Mouse (Mus musculus) neural tube, embryonic 11.5 days (tissue): ENCODE measurements around the gene Nelfcd. TPM values are rescaled to one million over a fixed set of nuclear protein-coding genes. Genes with fewer than 3 reads are reported as not detected.

Source experiments
- ATAC-seq: fragments of 200-750 bp; cut with Nextera tagmentation; 2 replicates; pipeline ENCODE4 v1.8.0; 2017; ENCODE audit warnings: moderate number of reproducible peaks, mild to moderate bottlenecking, moderate TSS enrichment, moderate library complexity; ENCODE audit not compliant: insufficient read depth, low FRiP score, low TSS enrichment
- DNase-seq: peaks from one replicate; pipeline ENCODE4 v3.0.0-alpha.2; 2015; ENCODE audit warnings: low spot score
- H3K27ac ChIP-seq: fragments of 300-500 bp; sonication (generic); 2 replicates; pipeline ENCODE4 v1.5.1; 2014; ENCODE audit warnings: low read depth, mild to moderate bottlenecking, low read length
- H3K27me3 ChIP-seq: fragments of 300-500 bp; sonication (generic); 2 replicates; pipeline ENCODE4 v1.6.1; 2014; ENCODE audit warnings: mild to moderate bottlenecking, low read length, mixed read lengths; ENCODE audit not compliant: control insufficient read depth, insufficient read depth
- H3K36me3 ChIP-seq: fragments of 300-500 bp; sonication (generic); 2 replicates; pipeline ENCODE4 v1.6.1; 2014; ENCODE audit warnings: mild to moderate bottlenecking, low read length, moderate library complexity, mixed read lengths; ENCODE audit not compliant: control insufficient read depth, insufficient read depth
- H3K4me1 ChIP-seq: fragments of 300-500 bp; sonication (generic); 2 replicates; pipeline ENCODE4 v1.6.1; 2014; ENCODE audit warnings: low read length, mixed read lengths; ENCODE audit not compliant: control insufficient read depth, insufficient read depth
- H3K4me2 ChIP-seq: fragments of 300-500 bp; sonication (generic); 2 replicates; pipeline ENCODE4 v1.6.1; 2014; ENCODE audit warnings: low read depth, mild to moderate bottlenecking, moderate library complexity
- H3K4me3 ChIP-seq: fragments of 300-500 bp; sonication (generic); 2 replicates; pipeline ENCODE4 v1.5.1; 2014; ENCODE audit warnings: low read depth, low read length
- H3K9ac ChIP-seq: fragments of 300-500 bp; sonication (generic); 2 replicates; pipeline ENCODE4 v1.6.1; 2014; ENCODE audit warnings: mild to moderate bottlenecking, low read length
- H3K9me3 ChIP-seq: fragments of 300-500 bp; sonication (generic); 2 replicates; pipeline ENCODE4 v1.6.1; 2016; ENCODE audit warnings: low read length; ENCODE audit not compliant: control insufficient read depth
- WGBS: fragments of 180-500 bp; shearing (Covaris S2); extraction: QIAGEN DNeasy Blood & Tissue Kit; methylation state at CpG from one replicate; pipeline ENCODE4 v1.1.7; 2014; 5-methylcytosine and 5-hydroxymethylcytosine counted together
- polyA plus RNA-seq: library from polyadenylated mRNA; unstranded; fragments of >200 nt; fragmentation: Nextera tagmentation; extraction: Ambion mirVana; gene quantifications from 2 replicates; pipeline ENCODE4 v1.2.1, GENCODE M21; 2014

Gene Nelfcd
- polyA plus RNA-seq, 1 experiment from 2014 or later = 172 TPM

GRCm38 (mm10) chr2:174439961-174440360 lies 24.4 kb downstream of the Nelfcd start:
- no peak for ATAC-seq

GRCm38 (mm10) chr2:174441898-174442297 lies 26.3 kb downstream of the Nelfcd start:
- DNase-seq (no peak), ATAC-seq (no peak)
- no peaks in the 10 kb centered on the region for H3K27me3 ChIP-seq
- H3K9ac ChIP-seq = no peak overlapping the region
- 74% methylated on average over 4 of the region's 4 CpGs for WGBS
- H3K36me3 ChIP-seq = no peaks in the 10 kb centered on the region
- peaks cover 7% of the 10 kb centered on the region; the same call in 1 of the 2 replicates for H3K4me1 ChIP-seq
- no peak overlapping the region for H3K4me3 ChIP-seq
- no peak overlapping the region for H3K27ac ChIP-seq
- no peaks in the 10 kb centered on the region for H3K9me3 ChIP-seq
- H3K4me2 ChIP-seq = no peak overlapping the region

More at GRCm38 (mm10) chr2:174439961-174440360, 24.4 kb downstream of the Nelfcd start:
- Histone ChIP-seq H3K4me1 (peaks cover 7% of the 10 kb centered on the region; the same call in 1 of the 2 replicates), H3K27me3 (no peaks in the 10 kb centered on the region), H3K27ac (no peak overlapping the region), H3K4me2 (no peak overlapping the region), H3K9me3 (no peaks in the 10 kb centered on the region), H3K9ac (no peak overlapping the region), H3K36me3 (no peaks in the 10 kb centered on the region), H3K4me3 (no peak overlapping the region)
- 77% methylated on average over 9 of the region's 9 CpGs for WGBS
- DNase-seq = no peak

- Histone ChIP-seq H3K9me3 (no peaks in the 10 kb centered on the region), H3K4me3 (no peak overlapping the region), H3K9ac (no peak overlapping the region), H3K4me2 (no peak overlapping the region), H3K4me1 (peaks cover 7% of the 10 kb centered on the region; the same call in 1 of the 2 replicates), H3K27me3 (no peaks in the 10 kb centered on the region), H3K36me3 (no peaks in the 10 kb centered on the region), H3K27ac (no peak overlapping the region)
- no peak for DNase-seq
- ATAC-seq = no peak
- 67% methylated on average over 9 of the region's 9 CpGs for WGBS
These were observed 26.9 kb downstream of the Nelfcd start for GRCm38 (mm10) chr2:174442460-174442859.

GRCm38 (mm10) chr2:174443046-174443445 lies 27.4 kb downstream of the Nelfcd start:
- ATAC-seq = no peak
- Histone ChIP-seq H3K4me2 (no peak overlapping the region), H3K4me3 (no peak overlapping the region), H3K9me3 (no peaks in the 10 kb centered on the region), H3K27me3 (no peaks in the 10 kb centered on the region), H3K36me3 (no peaks in the 10 kb centered on the region), H3K4me1 (peaks cover 4% of the 10 kb centered on the region; the same call in 1 of the 2 replicates), H3K27ac (no peak overlapping the region), H3K9ac (no peak overlapping the region)
- no peak for DNase-seq
- WGBS = 69% methylated on average over 2 of the region's 2 CpGs

- Histone ChIP-seq H3K27me3 (no peaks in the 10 kb centered on the region), H3K4me1 (no peaks in the 10 kb centered on the region), H3K9me3 (no peaks in the 10 kb centered on the region), H3K9ac (no peak overlapping the region), H3K27ac (no peak overlapping the region), H3K4me2 (no peak overlapping the region), H3K36me3 (no peaks in the 10 kb centered on the region), H3K4me3 (no peak overlapping the region)
- WGBS = 88% methylated on average over 7 of the region's 7 CpGs
- ATAC-seq (no peak), DNase-seq (no peak)
These were observed 28.8 kb downstream of the Nelfcd start for GRCm38 (mm10) chr2:174444359-174444758.

- Histone ChIP-seq H3K27me3 (no peaks in the 10 kb centered on the region), H3K4me3 (no peak overlapping the region), H3K36me3 (no peaks in the 10 kb centered on the region), H3K27ac (no peak overlapping the region), H3K4me1 (no peaks in the 10 kb centered on the region), H3K9ac (no peak overlapping the region), H3K4me2 (no peak overlapping the region), H3K9me3 (no peaks in the 10 kb centered on the region)
- ATAC-seq (no peak), DNase-seq (no peak)
- WGBS = 87% methylated on average over 6 of the region's 6 CpGs
These were observed 29.4 kb downstream of the Nelfcd start for GRCm38 (mm10) chr2:174445018-174445417.

GRCm38 (mm10) chr2:174446492-174446891 lies 30.9 kb downstream of the Nelfcd start:
- Histone ChIP-seq H3K9ac (no peak overlapping the region), H3K27ac (no peak overlapping the region)
- ATAC-seq = no peak

GRCm38 (mm10) chr2:174446905-174447304 lies 31.3 kb downstream of the Nelfcd start:
- H3K36me3 ChIP-seq = no peaks in the 10 kb centered on the region
- H3K4me1 ChIP-seq = no peaks in the 10 kb centered on the region
- H3K9ac ChIP-seq = no peak overlapping the region
- 69% methylated on average over 8 of the region's 8 CpGs for WGBS
- no peaks in the 10 kb centered on the region for H3K27me3 ChIP-seq
- no peaks in the 10 kb centered on the region for H3K9me3 ChIP-seq
- H3K4me3 ChIP-seq = no peak overlapping the region
- no peak overlapping the region for H3K4me2 ChIP-seq
- ATAC-seq (no peak), DNase-seq (no peak)
- no peak overlapping the region for H3K27ac ChIP-seq

More at GRCm38 (mm10) chr2:174446492-174446891, 30.9 kb downstream of the Nelfcd start:
- 44% methylated on average over 7 of the region's 7 CpGs for WGBS
- no peaks in the 10 kb centered on the region for H3K4me1 ChIP-seq
- H3K4me2 ChIP-seq = no peak overlapping the region
- no peaks in the 10 kb centered on the region for H3K9me3 ChIP-seq
- no peak overlapping the region for H3K4me3 ChIP-seq
- no peak for DNase-seq
- no peaks in the 10 kb centered on the region for H3K27me3 ChIP-seq
- H3K36me3 ChIP-seq = no peaks in the 10 kb centered on the region

GRCm38 (mm10) chr2:174448405-174448804 lies 32.8 kb downstream of the Nelfcd start:
- Histone ChIP-seq H3K4me2 (no peak overlapping the region), H3K9ac (no peak overlapping the region), H3K4me3 (no peak overlapping the region), H3K36me3 (no peaks in the 10 kb centered on the region), H3K27ac (no peak overlapping the region), H3K4me1 (no peaks in the 10 kb centered on the region), H3K27me3 (no peaks in the 10 kb centered on the region), H3K9me3 (no peaks in the 10 kb centered on the region)
- ATAC-seq (no peak), DNase-seq (no peak)
- WGBS = 84% methylated on average over 4 of the region's 4 CpGs
